Comparison of ENCODE assay signal across 9 mouse cellular contexts in the genomic region with DNA sequence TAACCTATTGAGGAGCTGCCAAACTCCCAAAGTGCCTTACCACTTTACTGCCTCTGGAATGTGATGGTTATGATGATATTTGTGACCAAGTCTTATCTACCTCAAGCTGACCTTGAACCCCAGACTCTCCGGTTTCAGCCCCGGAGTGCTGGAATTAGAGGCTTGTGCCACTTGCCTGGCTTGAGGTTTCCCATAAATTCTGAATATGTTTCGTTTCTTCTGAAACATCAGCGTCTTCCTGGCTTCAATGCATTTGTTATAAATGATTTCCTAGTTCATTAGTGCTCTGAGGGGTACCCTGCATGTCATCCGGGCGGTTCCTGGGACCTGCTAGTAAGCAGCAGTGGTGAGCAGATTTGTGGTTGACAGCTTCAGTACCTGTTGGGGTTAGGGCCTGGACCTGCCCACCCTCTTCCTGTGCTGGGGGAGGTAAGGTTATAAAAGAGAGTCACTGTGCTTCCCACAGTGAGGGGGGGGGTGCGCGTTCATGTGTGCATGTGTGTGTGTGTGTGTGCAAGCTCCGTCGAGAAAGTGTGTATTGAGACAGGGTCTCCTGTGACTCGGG. TPM values are rescaled to one million over a fixed set of nuclear protein-coding genes. Genes with fewer than 3 reads are reported as not detected.
DNase-seq lines count a peak whose midpoint lies in the region; ATAC-seq and TF ChIP-seq lines count a peak whose summit lies in the region.
"Had no signal": no experiment of that assay in that cellular context is flagged by ENCODE, and none has a peak within 500 bp of the region (broad histone marks: within the 10 kb centered on the region; RNA-seq: fewer than 3 reads in every experiment).

No protein-coding gene starts in this region.

- peak overlapping the region; percentile 44 for H3K27ac ChIP-seq in spleen, adult 2 months (ENCODE audit: insufficient read depth, low read length)
- H3K27ac ChIP-seq in limb, embryonic 13.5 days, result no peak overlapping the region
- H3K27ac ChIP-seq in stomach, embryonic 15.5 days, result no peak overlapping the region

- no peak for ATAC-seq in limb, embryonic 13.5 days (ENCODE audit: low FRiP score, low read depth)
- ATAC-seq in stomach, embryonic 15.5 days (ENCODE audit: insufficient read depth, low FRiP score, low read depth), result no peak

- H3K4me2 ChIP-seq in limb, embryonic 13.5 days (replicated peaks), result peak overlapping the region; percentile 86
- H3K4me2 ChIP-seq in stomach, embryonic 15.5 days, result peak overlapping the region; percentile 87

- H3K4me3 ChIP-seq in spleen, adult 2 months (ENCODE audit: extremely low read depth, insufficient read depth, insufficient read length), result peak overlapping the region; percentile 45
- H3K4me3 ChIP-seq in limb, embryonic 13.5 days, result peak overlapping the region; percentile 73
- peak overlapping the region; percentile 79; the same call in 1 of the 2 replicates for H3K4me3 ChIP-seq in stomach, embryonic 15.5 days (replicated peaks)

- no peaks in the 10 kb centered on the region for H3K27me3 ChIP-seq in spleen, adult 2 months (ENCODE audit: control insufficient read depth, insufficient read depth, low read length)
- no peaks in the 10 kb centered on the region for H3K27me3 ChIP-seq in limb, embryonic 13.5 days
- H3K27me3 ChIP-seq in stomach, embryonic 15.5 days (replicated peaks), result no peaks in the 10 kb centered on the region

- no peak for TF ChIP-seq POLR2A in spleen, adult 2 months (IDR thresholded peaks at IDR 0.05; ENCODE audit: low read depth, low read length)

- TF ChIP-seq CTCF in spleen, adult 2 months (IDR thresholded peaks at IDR 0.05; ENCODE audit: extremely low read depth, insufficient read depth, insufficient read length, insufficient replicate concordance), result no peak

- no peak overlapping the region; the same call in 1 of the 2 replicates for H3K9ac ChIP-seq in limb, embryonic 13.5 days
- no peak overlapping the region for H3K9ac ChIP-seq in stomach, embryonic 15.5 days

- H3K36me3 ChIP-seq in spleen, adult 2 months (ENCODE audit: control insufficient read depth, insufficient read depth, low read length), result no peaks in the 10 kb centered on the region
- H3K36me3 ChIP-seq in limb, embryonic 13.5 days, result no peaks in the 10 kb centered on the region
- no peaks in the 10 kb centered on the region for H3K36me3 ChIP-seq in stomach, embryonic 15.5 days

- H3K9me3 ChIP-seq in limb, embryonic 13.5 days, result no peaks in the 10 kb centered on the region
- no peaks in the 10 kb centered on the region for H3K9me3 ChIP-seq in stomach, embryonic 15.5 days

- 51% methylated on average over 11 of the region's 11 CpGs for WGBS in spleen, adult 2 months
- 90% methylated on average over 11 of the region's 11 CpGs for whole genome bisulfite sequencing in limb, embryonic 13.5 days
- 74% methylated on average over 11 of the region's 11 CpGs for WGBS in stomach, embryonic 15.5 days

- DNase-seq in gastrocnemius, postnatal 10 days, result peak; percentile 2
- DNase-seq in gastrocnemius, postnatal 4 days (ENCODE audit: low spot score in 2 of 2), result no peak
- DNase-seq in spleen, adult 2 months (ENCODE audit: low read depth in 1 of 2, low spot score in 2 of 2), result no peak
- no peak for DNase-seq in spleen, postnatal 10 days (ENCODE audit: low spot score in 2 of 2)
- no peak for DNase-seq in spleen, adult 18-20 months
- DNase-seq in retina, postnatal 1 day, result no peak

- H3K4me1 ChIP-seq in spleen, adult 2 months (ENCODE audit: control insufficient read depth, insufficient read depth, insufficient read length), result peaks cover 54% of the 10 kb centered on the region
- peaks cover 71% of the 10 kb centered on the region for H3K4me1 ChIP-seq in limb, embryonic 13.5 days
- H3K4me1 ChIP-seq in stomach, embryonic 15.5 days, result peaks cover 29% of the 10 kb centered on the region

RNA-seq across cellular contexts. Expression of gene Tpst2, which starts 1.5 kb away (rescaled TPM):
- total RNA-seq in gastrocnemius, postnatal 10 days (2021), result 10 to 100 TPM; 21.5 to 23.6 TPM
- 10 to 100 TPM; 25.4 to 26.2 TPM for total RNA-seq in gastrocnemius, postnatal 4 days (2021)
- 102 and 108 TPM in 2 replicates for polyA plus RNA-seq in spleen, adult 2 months (2012; rRNA removed)
- polyA plus RNA-seq in limb, embryonic 13.5 days (2015; fragmentation: Nextera tagmentation; extraction: Ambion mirVana), result 42.3 and 42.5 TPM in 2 replicates
- 40.8 and 44.4 TPM in 2 replicates for polyA plus RNA-seq in stomach, embryonic 15.5 days (2015; fragmentation: Nextera tagmentation; extraction: Ambion mirVana)

RNA-seq across cellular contexts. Expression of gene Crybb1, which starts 22.4 kb away (rescaled TPM):
- total RNA-seq in gastrocnemius, postnatal 10 days (2021), result 1 to 10 TPM; 1.4 to 1.7 TPM
- under 1 TPM; 0.64 to 0.70 TPM for total RNA-seq in gastrocnemius, postnatal 4 days (2021)
- 0.25 and 0.46 TPM in 2 replicates for polyA plus RNA-seq in spleen, adult 2 months (2012; rRNA removed)
- 0.96 and 1.5 TPM in 2 replicates for polyA plus RNA-seq in limb, embryonic 13.5 days (2015; fragmentation: Nextera tagmentation; extraction: Ambion mirVana)
- 4.0 TPM in 2 replicates for polyA plus RNA-seq in stomach, embryonic 15.5 days (2015; fragmentation: Nextera tagmentation; extraction: Ambion mirVana)
- total RNA-seq: ES-E14 had no signal

RNA-seq across cellular contexts. Expression of gene Cryba4, which starts 25.7 kb away (rescaled TPM):
- total RNA-seq in gastrocnemius, postnatal 10 days (2021), result under 1 TPM; 0.33 to 0.61 TPM
- under 1 TPM; 0.91 to 0.98 TPM for total RNA-seq in gastrocnemius, postnatal 4 days (2021)
- 1.5 and 2.6 TPM in 2 replicates for polyA plus RNA-seq in spleen, adult 2 months (2012; rRNA removed)
- polyA plus RNA-seq in limb, embryonic 13.5 days (2015; fragmentation: Nextera tagmentation; extraction: Ambion mirVana), result 0.98 and 1.1 TPM in 2 replicates
- 1.7 TPM in 2 replicates for polyA plus RNA-seq in stomach, embryonic 15.5 days (2015; fragmentation: Nextera tagmentation; extraction: Ambion mirVana)

RNA-seq across cellular contexts. Expression of gene Tfip11, which starts 48.2 kb away (rescaled TPM):
- total RNA-seq in gastrocnemius, postnatal 10 days (2021), result 10 to 100 TPM; 14.8 to 15.9 TPM
- 10 to 100 TPM; 20.4 to 21.0 TPM for total RNA-seq in gastrocnemius, postnatal 4 days (2021)
- polyA plus RNA-seq in spleen, adult 2 months (2012; rRNA removed), result 29.8 and 36.5 TPM in 2 replicates
- polyA plus RNA-seq in limb, embryonic 13.5 days (2015; fragmentation: Nextera tagmentation; extraction: Ambion mirVana), result 32.6 and 34.8 TPM in 2 replicates
- polyA plus RNA-seq in stomach, embryonic 15.5 days (2015; fragmentation: Nextera tagmentation; extraction: Ambion mirVana), result 23.3 and 25.3 TPM in 2 replicates
